Mouse (Mus musculus): ENCODE results near the gene Ccl27a.

DNA sequence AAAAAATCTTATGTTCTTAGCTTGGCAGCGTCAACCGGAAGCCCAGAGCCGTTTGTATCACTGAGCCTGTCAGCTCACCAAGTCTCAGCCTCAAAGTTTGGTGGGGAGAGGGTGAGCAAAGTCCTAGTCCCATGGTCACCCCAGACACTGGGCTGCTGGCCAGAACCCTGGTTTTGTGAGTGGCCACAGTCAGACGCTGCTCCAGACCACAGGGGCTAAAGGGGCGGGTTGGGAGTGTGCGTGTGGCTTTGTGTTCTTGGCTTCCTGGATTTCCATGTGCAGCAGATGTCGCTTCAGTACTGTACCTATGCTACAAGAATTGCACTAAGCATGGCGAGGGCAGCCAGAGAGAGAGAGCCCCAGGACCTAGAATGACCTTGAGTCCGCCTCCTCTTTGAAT lies 14.8 kb downstream of the Ccl27a start:
- TF ChIP-seq CTCF (IDR thresholded peaks at IDR 0.05; ENCODE audit: borderline replicate concordance, insufficient read depth, low read depth, low read length): no peak
- TF ChIP-seq POLR2A (IDR thresholded peaks at IDR 0.05; ENCODE audit: borderline replicate concordance, insufficient read depth, low read length): no peak

Measured in cerebellum, adult 2 months (tissue).